Comparison of ENCODE assay signal across 13 mouse cellular contexts in the genomic region with DNA sequence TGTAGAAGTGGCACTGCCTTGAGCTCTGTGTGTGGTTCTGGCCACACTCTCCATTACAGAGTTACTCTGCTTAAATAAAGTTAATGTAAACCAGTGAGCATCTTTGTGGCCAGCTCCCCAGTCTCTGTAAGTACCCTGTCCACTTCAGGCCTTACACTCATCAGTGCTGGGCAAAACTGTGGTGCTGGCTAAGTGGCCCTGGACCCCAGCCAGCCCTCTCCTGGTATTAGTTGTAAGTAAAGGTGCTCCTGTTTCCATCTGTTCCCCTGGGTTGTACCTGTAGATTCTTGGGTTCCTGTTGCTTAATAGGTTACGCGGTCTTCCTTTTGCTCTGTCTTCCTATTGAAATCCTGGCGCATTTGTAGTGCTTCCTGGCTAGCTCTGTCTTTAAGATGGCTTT.
"Had no signal": no experiment of that assay in that cellular context is flagged by ENCODE, and none has a peak within 500 bp of the region (broad histone marks: within the 10 kb centered on the region; RNA-seq: fewer than 3 reads in every experiment).

No protein-coding gene starts in this region.

- H3K4me2 ChIP-seq: limb, embryonic 12.5 days; liver, embryonic 13.5 days; neural tube, embryonic 15.5 days had no signal

- ATAC-seq: liver, postnatal 0 days had no signal

- H3K4me1 ChIP-seq: limb, embryonic 12.5 days had no signal

- DNase-seq: kidney, adult 11 months; kidney, adult 9 months; kidney, postnatal 36 days; liver; liver, embryonic 13.5 days; liver, postnatal 0 days; midbrain, embryonic 14.5 days; thymus, adult 18-20 months; thymus, postnatal 14 days had no signal

- H3K9ac ChIP-seq: limb, embryonic 12.5 days; liver, embryonic 13.5 days; liver, postnatal 0 days; neural tube, embryonic 15.5 days had no signal

- H3K27me3 ChIP-seq: limb, embryonic 12.5 days; liver, embryonic 13.5 days; neural tube, embryonic 15.5 days had no signal

- H3K9me3 ChIP-seq: limb, embryonic 12.5 days; liver, embryonic 13.5 days; neural tube, embryonic 15.5 days had no signal

- H3K4me3 ChIP-seq: limb, embryonic 12.5 days; liver, embryonic 13.5 days; myocyte; neural tube, embryonic 15.5 days had no signal

- H3K27ac ChIP-seq: kidney, postnatal 0 days; limb, embryonic 12.5 days; liver, embryonic 13.5 days; neural tube, embryonic 15.5 days had no signal
